Mouse (Mus musculus) heart, embryonic 14.5 days (tissue): ENCODE data around the gene 1700037H04Rik. TPM values are rescaled to one million over a fixed set of nuclear protein-coding genes. Genes with fewer than 3 reads are reported as not detected.

Experiments used
- ATAC-seq: fragments of 200-750 bp; cut with Nextera tagmentation; 2 replicates; pipeline ENCODE4 v1.8.0; 2017; ENCODE audit warnings: low read depth, moderate TSS enrichment; ENCODE audit not compliant: insufficient number of reproducible peaks, insufficient read depth, low FRiP score
- H3K27ac ChIP-seq, 2 experiments: fragments of 200-500 bp in 1 of 2; fragments of 300-500 bp in 1 of 2; sonication (generic) in 1 of 2; replicated peaks in 1 of 2; 2 replicates each; pipeline ENCODE4 v1.5.1; 2012 to 2014; ENCODE audit warnings: low read depth in 2 of 2, low read length in 2 of 2, control low read depth in 1 of 2, mild to moderate bottlenecking in 1 of 2, mixed read lengths in 1 of 2; ENCODE audit not compliant: control insufficient read depth in 1 of 2, insufficient read depth in 1 of 2
- H3K27me3 ChIP-seq: fragments of 300-500 bp; sonication (generic); 2 replicates; pipeline ENCODE4 v1.6.1; 2014; ENCODE audit warnings: mild to moderate bottlenecking, low read length, control low read depth; ENCODE audit not compliant: control insufficient read depth, insufficient read depth
- H3K36me3 ChIP-seq: fragments of 300-500 bp; sonication (generic); 2 replicates; pipeline ENCODE4 v1.6.1; 2014; ENCODE audit warnings: mild to moderate bottlenecking, control low read depth, low read length, mixed read lengths; ENCODE audit not compliant: control insufficient read depth, insufficient read depth
- H3K4me1 ChIP-seq, 2 experiments: fragments of 200-500 bp in 1 of 2; fragments of 300-500 bp in 1 of 2; sonication (generic) in 1 of 2; 2 replicates each; pipeline ENCODE4 v1.6.1; 2012 to 2014; ENCODE audit warnings: low read length in 2 of 2, control low read depth in 1 of 2, mixed read lengths in 1 of 2; ENCODE audit not compliant: control insufficient read depth in 2 of 2, insufficient read depth in 2 of 2
- H3K4me2 ChIP-seq: fragments of 300-500 bp; sonication (generic); 2 replicates; pipeline ENCODE4 v1.6.1; 2014; ENCODE audit warnings: mild to moderate bottlenecking, low read length
- H3K4me3 ChIP-seq, 2 experiments: fragments of 200-500 bp in 1 of 2; fragments of 300-500 bp in 1 of 2; sonication (generic) in 1 of 2; 2 replicates each; pipeline ENCODE4 v1.5.1; 2012 to 2014; ENCODE audit warnings: low read length in 2 of 2, mild to moderate bottlenecking in 2 of 2, control low read depth in 1 of 2, low read depth in 1 of 2, moderate library complexity in 1 of 2; ENCODE audit not compliant: control insufficient read depth in 1 of 2, insufficient read depth in 1 of 2
- H3K9ac ChIP-seq: fragments of 300-500 bp; sonication (generic); 2 replicates; pipeline ENCODE4 v1.6.1; 2014; ENCODE audit warnings: mild to moderate bottlenecking, low read length
- H3K9me3 ChIP-seq: fragments of 300-500 bp; sonication (generic); 2 replicates; pipeline ENCODE4 v1.6.1; 2016; ENCODE audit warnings: low read length, control low read depth; ENCODE audit not compliant: control insufficient read depth
- WGBS: fragments of 180-500 bp; shearing (Covaris S2); extraction: QIAGEN DNeasy Blood & Tissue Kit; methylation state at CpG from one replicate; pipeline ENCODE4 v1.1.7; 2014; 5-methylcytosine and 5-hydroxymethylcytosine counted together
- polyA plus RNA-seq: library from polyadenylated mRNA; unstranded; fragments of >200 nt; fragmentation: Nextera tagmentation; extraction: Ambion mirVana; gene quantifications from 2 replicates; pipeline ENCODE4 v1.2.1, GENCODE M21; 2014

The 1700037H04Rik gene
- polyA plus RNA-seq, 1 experiment from 2014 or later = 80.3 TPM

- Histone ChIP-seq H3K27ac (no peak overlapping the region), H3K4me2 (peak overlapping the region; percentile 91; the same call in 1 of the 2 replicates)
- no peak for ATAC-seq
These were observed 30.0 kb downstream of the 1700037H04Rik start for GRCm38 (mm10) chr2:131129836-131130235.

DNA sequence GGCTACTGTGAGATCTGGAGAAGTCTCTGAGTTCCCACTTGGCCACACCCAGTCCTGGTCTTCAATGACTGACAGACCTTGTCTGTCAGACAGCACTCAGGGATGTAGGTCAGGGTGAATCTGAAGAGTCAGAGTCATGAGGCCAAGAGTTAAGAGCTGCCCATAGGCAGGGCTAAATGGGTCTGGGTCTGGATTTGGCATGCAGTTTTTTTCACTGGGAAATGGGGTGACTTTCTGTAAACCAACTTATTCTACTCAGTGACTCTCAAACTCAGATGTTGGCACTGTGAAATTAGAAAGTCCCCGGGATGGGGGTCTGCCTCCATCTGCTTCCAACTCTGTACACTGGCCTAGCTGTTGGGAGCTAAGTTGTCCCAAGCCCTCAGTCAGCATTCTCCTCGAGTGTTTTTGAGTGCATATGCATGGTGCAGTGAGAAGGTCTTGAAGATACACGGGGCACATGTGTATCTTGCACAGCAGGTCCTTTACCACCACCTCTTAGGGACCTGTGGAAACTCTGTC is 31.2 kb downstream of the 1700037H04Rik start:
- ATAC-seq = no peak
- H3K27ac ChIP-seq = no peak overlapping the region
- WGBS = 71% methylated on average over 3 of the region's 3 CpGs
- peak overlapping the region; percentile 91 for H3K4me2 ChIP-seq
- H3K9me3 ChIP-seq = no peaks in the 10 kb centered on the region
- H3K27me3 ChIP-seq = no peaks in the 10 kb centered on the region
- H3K36me3 ChIP-seq = no peaks in the 10 kb centered on the region
- H3K4me3 ChIP-seq = peak overlapping the region in 1 of 2 experiments; percentile 58; a peak in 2 of 4 replicates
- H3K9ac ChIP-seq = 0 out of 2 replicates have a peak overlapping the region, but pooled peaks have one; percentile 6
- H3K4me1 ChIP-seq = peaks cover 6 to 18% of the 10 kb centered on the region in 2 experiments

More at GRCm38 (mm10) chr2:131129836-131130235, 30.0 kb downstream of the 1700037H04Rik start:
- 56% methylated on average over 5 of the region's 5 CpGs for WGBS
- no peaks in the 10 kb centered on the region for H3K27me3 ChIP-seq
- no peaks in the 10 kb centered on the region for H3K36me3 ChIP-seq
- H3K4me1 ChIP-seq = peaks cover 13 to 18% of the 10 kb centered on the region in 2 experiments
- H3K4me3 ChIP-seq = no peak overlapping the region
- H3K9ac ChIP-seq = no peak overlapping the region
- no peaks in the 10 kb centered on the region for H3K9me3 ChIP-seq

DNA sequence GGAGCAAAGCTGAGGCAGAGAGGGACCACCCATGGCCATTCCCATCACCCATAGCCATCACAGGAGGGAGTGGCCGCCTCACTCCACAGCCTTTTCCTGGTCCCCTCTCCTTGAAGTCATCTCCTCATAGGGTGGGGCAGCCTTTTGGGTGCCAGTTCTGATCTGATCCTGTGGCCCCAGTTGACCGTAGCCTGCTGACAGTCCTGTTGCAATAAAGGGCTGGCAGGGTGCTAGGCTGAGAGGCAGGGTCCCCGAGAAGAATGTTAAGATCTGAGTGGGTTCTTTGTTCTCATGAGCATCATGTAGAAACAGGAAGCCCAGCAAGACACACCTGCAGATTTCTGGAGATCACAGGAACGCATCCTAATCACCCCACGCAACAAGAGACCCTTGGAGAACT is 31.7 kb downstream of the 1700037H04Rik start:
- no peaks in the 10 kb centered on the region for H3K9me3 ChIP-seq
- H3K27ac ChIP-seq = no peak overlapping the region
- peak overlapping the region; percentile 91 for H3K4me2 ChIP-seq
- WGBS = 82% methylated on average over 5 of the region's 5 CpGs
- no peak for ATAC-seq
- peak overlapping the region; percentile 81; the same call in 1 of the 2 replicates for H3K9ac ChIP-seq
- H3K27me3 ChIP-seq = no peaks in the 10 kb centered on the region
- H3K4me3 ChIP-seq = peak overlapping the region; percentile 50 to 58; a peak in 3 of 4 replicates
- peaks cover 6 to 18% of the 10 kb centered on the region in 2 experiments for H3K4me1 ChIP-seq
- H3K36me3 ChIP-seq = no peaks in the 10 kb centered on the region

- peak within 1 kb of the TSS; percentile 81 for H3K9ac ChIP-seq
- H3K4me1 ChIP-seq = peaks cover 6 to 18% of the 10 kb centered on the region in 2 experiments
- H3K27me3 ChIP-seq = no peaks in the 10 kb centered on the region
- no peaks in the 10 kb centered on the region for H3K9me3 ChIP-seq
- peak within 1 kb of the TSS in 1 of 2 experiments; percentile 62; a peak in 2 of 4 replicates for H3K27ac ChIP-seq
- H3K4me2 ChIP-seq = peak within 1 kb of the TSS; percentile 91
- WGBS = under 1% methylated on average over 28 of the region's 28 CpGs
- ATAC-seq = peak; percentile 92
- H3K4me3 ChIP-seq = peak within 1 kb of the TSS; percentile 50 to 58
- no peaks in the 10 kb centered on the region for H3K36me3 ChIP-seq
These were observed 32.6 kb downstream of the 1700037H04Rik start, which contains the start of gene Hspa12b for GRCm38 (mm10) chr2:131127161-131127730. Gene Hspa12b (plus strand): TSS chr2:131127280.

DNA sequence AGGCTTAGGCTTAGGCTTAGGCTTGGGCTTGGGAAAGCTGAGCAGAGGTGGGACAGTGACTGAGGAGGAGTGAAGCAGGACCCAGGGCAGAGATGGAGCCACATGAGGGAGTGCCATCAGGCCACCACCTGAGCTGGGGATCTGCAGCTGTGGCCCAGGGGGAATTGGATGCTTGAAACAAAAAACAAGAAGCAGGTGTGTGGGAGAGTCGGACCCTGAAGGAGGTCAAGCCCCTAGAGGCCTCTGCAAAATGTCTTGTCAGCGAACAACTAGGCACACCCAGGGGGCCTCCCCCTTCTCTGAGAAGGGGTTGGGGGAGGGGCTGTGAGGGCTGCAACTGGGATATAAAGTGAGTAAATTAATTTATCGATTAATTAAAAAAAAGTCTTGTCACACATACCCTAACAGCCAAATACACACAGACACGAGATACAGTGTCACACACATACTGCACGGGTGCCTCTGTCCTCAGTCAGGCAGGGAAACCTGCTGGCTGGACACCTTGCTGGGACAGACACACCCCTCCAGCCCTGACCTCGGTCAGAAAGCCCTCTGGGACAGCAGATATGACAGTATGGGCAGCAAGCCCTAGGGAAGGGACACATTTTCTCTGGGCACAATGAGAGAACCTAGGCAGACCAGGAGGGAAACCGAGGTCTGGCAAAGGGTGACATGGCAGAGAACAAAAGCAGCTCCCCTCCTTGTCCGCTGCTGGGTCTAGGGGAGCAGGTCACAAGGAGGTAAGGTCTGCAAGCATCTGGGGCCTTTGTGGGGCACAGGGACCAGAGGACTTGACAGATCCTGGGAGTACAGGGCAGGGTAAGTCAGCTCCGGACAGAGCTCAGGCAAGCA is 33.7 kb downstream of the 1700037H04Rik start:
- 57% methylated on average over 9 of the region's 9 CpGs for WGBS
- Histone ChIP-seq H3K4me3 (no peak overlapping the region), H3K36me3 (no peaks in the 10 kb centered on the region), H3K27me3 (no peaks in the 10 kb centered on the region), H3K9me3 (no peaks in the 10 kb centered on the region), H3K4me1 (peaks cover 6 to 13% of the 10 kb centered on the region in 2 experiments), H3K9ac (peak overlapping the region; percentile 81; the same call in 1 of the 2 replicates), H3K27ac (no peak overlapping the region), H3K4me2 (peak overlapping the region; percentile 91)
- ATAC-seq = no peak

- Histone ChIP-seq H3K9ac (no peak overlapping the region), H3K36me3 (no peaks in the 10 kb centered on the region), H3K4me2 (no peak overlapping the region), H3K4me1 (peaks cover 6 to 13% of the 10 kb centered on the region in 2 experiments), H3K4me3 (no peak overlapping the region), H3K27me3 (no peaks in the 10 kb centered on the region), H3K9me3 (no peaks in the 10 kb centered on the region), H3K27ac (no peak overlapping the region)
- no peak for ATAC-seq
- WGBS = 87% methylated on average over 9 of the region's 9 CpGs
These were observed 34.5 kb downstream of the 1700037H04Rik start for GRCm38 (mm10) chr2:131125157-131125963.

DNA sequence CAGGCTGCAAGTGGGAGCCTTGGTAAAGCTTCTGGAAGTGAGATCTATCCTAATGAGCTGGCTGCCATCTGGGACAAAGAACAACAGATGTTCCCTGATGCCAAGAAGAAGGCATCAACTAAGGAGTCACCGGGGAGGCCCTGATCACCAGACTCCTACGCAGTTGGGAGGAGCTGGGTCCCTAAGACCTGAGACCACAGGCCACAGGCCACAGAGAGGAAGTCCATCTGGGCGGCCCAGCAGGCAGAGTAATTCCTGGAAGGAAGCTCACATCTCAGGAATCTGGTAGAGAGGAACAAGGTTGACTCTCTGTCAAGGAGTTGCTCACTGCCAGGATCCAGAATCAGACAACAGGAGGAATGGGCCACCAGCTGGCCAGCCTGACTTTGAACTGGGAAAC is 35.7 kb downstream of the 1700037H04Rik start:
- no peak; the same call in 1 of the 2 replicates for ATAC-seq
- WGBS = 56% methylated on average over 3 of the region's 3 CpGs
- Histone ChIP-seq H3K4me1 (peaks cover 6 to 13% of the 10 kb centered on the region in 2 experiments), H3K36me3 (no peaks in the 10 kb centered on the region), H3K9me3 (no peaks in the 10 kb centered on the region), H3K9ac (no peak overlapping the region), H3K27ac (no peak overlapping the region), H3K27me3 (no peaks in the 10 kb centered on the region), H3K4me2 (no peak overlapping the region), H3K4me3 (no peak overlapping the region)
